Mouse (Mus musculus): ENCODE measurements around the gene Ppm1h. TPM values are rescaled to one million over a fixed set of nuclear protein-coding genes. Genes with fewer than 3 reads are reported as not detected.

The Ppm1h gene
- polyA plus RNA-seq (2021): 26.0 TPM

GRCm38 (mm10) chr10:122678541-122679436 is at the start of gene Ppm1h:
Gene Ppm1h, plus strand, starts transcription at chr10:122678762.
- no peaks in the 10 kb centered on the region for H3K27me3 ChIP-seq
- ChIA-PET POLR2A (interaction anchor here (0.5 to 1.8 kb wide), 3 partner anchors 28 to 83 kb away, joined by 3 to 10 read pairs (median 3); no protein-coding TSS in a partner anchor), CTCF (interaction anchor here (1.1 to 1.5 kb wide), 4 partner anchors 9 to 145 kb away, joined by 3 to 4 read pairs (median 3); no protein-coding TSS in a partner anchor)
- ATAC-seq (peak; percentile 89), DNase-seq (ENCODE audit: low read depth, low spot score) (no peak)
- in situ Hi-C loops (cut with MboI; ENCODE audit: low pct_unique_long_range_greater_than_20kb): loop anchor here (5.0 kb wide), 1 partner anchor 126 kb away; no protein-coding TSS in a partner anchor
- peak; percentile 77 for TF ChIP-seq CTCF (IDR thresholded peaks at IDR 0.05)

DNA sequence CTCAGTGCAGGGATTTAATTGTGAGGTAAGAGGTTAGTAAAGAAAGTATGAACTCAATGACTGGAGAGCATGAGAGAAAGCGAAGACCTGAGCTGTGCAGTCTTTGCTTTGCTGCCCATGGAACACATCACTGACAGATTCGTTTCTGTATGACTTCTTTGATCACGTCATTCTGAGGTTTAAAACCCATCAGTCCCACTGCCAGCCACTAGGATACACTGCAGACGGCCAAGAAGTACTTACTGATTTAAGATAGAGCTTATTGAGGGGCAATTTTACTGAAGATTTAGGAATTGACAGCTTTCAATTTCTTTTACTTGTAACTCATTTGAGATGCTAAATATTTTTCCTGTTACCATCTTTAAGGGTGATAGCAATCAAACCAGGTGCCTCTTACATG is 49.6 kb upstream of the Ppm1h start:
- no peak for DNase-seq (ENCODE audit: low read depth, low spot score)
- no peak for TF ChIP-seq CTCF (IDR thresholded peaks at IDR 0.05)
- in situ Hi-C loops (cut with MboI; ENCODE audit: low pct_unique_long_range_greater_than_20kb): no loop called here
- CTCF ChIA-PET: no interaction called here
- no peak for ATAC-seq
- H3K27me3 ChIP-seq: no peaks in the 10 kb centered on the region
- POLR2A ChIA-PET: interaction anchor here (0.8 kb wide), 1 partner anchor 10 kb away, joined by 3 read pairs; no protein-coding TSS in a partner anchor

DNA sequence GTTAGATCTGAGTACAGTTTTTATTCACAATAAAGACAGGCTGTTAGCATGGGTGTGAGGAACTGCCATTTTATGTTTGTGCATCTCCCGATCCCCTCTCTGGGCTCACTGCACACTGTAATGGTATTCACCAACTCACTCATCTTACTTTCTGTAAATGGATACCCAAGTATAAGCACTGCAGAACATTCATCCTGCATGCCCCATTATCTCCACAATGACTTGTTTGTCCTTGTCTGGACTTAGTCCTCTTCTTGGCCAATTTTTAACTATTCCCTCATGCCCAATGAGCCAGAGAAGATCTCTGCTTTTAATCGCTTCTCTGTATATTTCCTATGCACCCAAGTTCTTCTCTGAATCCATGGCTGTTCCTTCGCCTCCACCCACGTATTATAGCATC is 38.7 kb upstream of the Ppm1h start:
- TF ChIP-seq CTCF (IDR thresholded peaks at IDR 0.05): no peak
- CTCF ChIA-PET: no interaction called here
- no peak for ATAC-seq
- POLR2A ChIA-PET: no interaction called here
- no peaks in the 10 kb centered on the region for H3K27me3 ChIP-seq
- DNase-seq (ENCODE audit: low read depth, low spot score): no peak
- in situ Hi-C loops (cut with MboI; ENCODE audit: low pct_unique_long_range_greater_than_20kb): no loop called here

GRCm38 (mm10) chr10:122641263-122641795 is 37.2 kb upstream of the Ppm1h start:
- DNase-seq (ENCODE audit: low read depth, low spot score) (no peak), ATAC-seq (no peak)
- no peaks in the 10 kb centered on the region for H3K27me3 ChIP-seq
- no peak for TF ChIP-seq CTCF (IDR thresholded peaks at IDR 0.05)
- CTCF ChIA-PET: no interaction called here
- POLR2A ChIA-PET: no interaction called here
- in situ Hi-C loops (cut with MboI; ENCODE audit: low pct_unique_long_range_greater_than_20kb): no loop called here

DNA sequence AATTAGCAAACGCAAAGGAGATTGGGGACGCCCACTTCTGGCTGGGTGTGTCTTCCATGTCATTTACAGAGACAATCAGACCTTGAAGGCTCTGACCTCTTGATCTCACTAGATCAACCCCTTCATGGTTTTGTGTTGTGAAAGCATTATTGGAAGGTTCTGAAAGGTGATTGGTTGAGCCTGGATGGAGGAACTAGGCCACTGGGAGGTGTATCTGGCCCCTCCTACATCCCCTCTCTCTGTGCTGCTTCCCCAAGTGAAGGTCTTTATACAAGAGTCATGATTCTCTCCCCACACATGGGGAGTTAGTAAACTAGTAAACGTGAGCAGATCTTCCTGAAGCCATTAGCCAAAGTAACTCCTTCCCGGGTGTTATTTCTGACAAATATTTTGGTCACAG is 36.4 kb upstream of the Ppm1h start:
- POLR2A ChIA-PET: no interaction called here
- no peak for ATAC-seq
- no peak for DNase-seq (ENCODE audit: low read depth, low spot score)
- no peaks in the 10 kb centered on the region for H3K27me3 ChIP-seq
- CTCF ChIA-PET: no interaction called here
- in situ Hi-C loops (cut with MboI; ENCODE audit: low pct_unique_long_range_greater_than_20kb): no loop called here
- no peak for TF ChIP-seq CTCF (IDR thresholded peaks at IDR 0.05)

GRCm38 (mm10) chr10:122651932-122652331 is 26.6 kb upstream of the Ppm1h start:
- in situ Hi-C loops (cut with MboI; ENCODE audit: low pct_unique_long_range_greater_than_20kb): no loop called here
- TF ChIP-seq CTCF (IDR thresholded peaks at IDR 0.05): no peak
- no peaks in the 10 kb centered on the region for H3K27me3 ChIP-seq
- no peak for ATAC-seq
- ChIA-PET POLR2A (no interaction called here), CTCF (interaction anchor here (1.5 kb wide), 1 partner anchor 14 kb away, joined by 4 read pairs; no protein-coding TSS in a partner anchor)
- no peak for DNase-seq (ENCODE audit: low read depth, low spot score)

GRCm38 (mm10) chr10:122652578-122652977 is 26.0 kb upstream of the Ppm1h start:
- CTCF ChIA-PET: interaction anchor here (1.5 kb wide), 1 partner anchor 13 kb away, joined by 4 read pairs; no protein-coding TSS in a partner anchor
- no peak for TF ChIP-seq CTCF (IDR thresholded peaks at IDR 0.05)
- no peaks in the 10 kb centered on the region for H3K27me3 ChIP-seq
- no peak for ATAC-seq
- no peak for DNase-seq (ENCODE audit: low read depth, low spot score)
- in situ Hi-C loops (cut with MboI; ENCODE audit: low pct_unique_long_range_greater_than_20kb): no loop called here
- POLR2A ChIA-PET: interaction anchor here (0.5 kb wide), 1 partner anchor 34 kb away, joined by 8 read pairs; no protein-coding TSS in a partner anchor

DNA sequence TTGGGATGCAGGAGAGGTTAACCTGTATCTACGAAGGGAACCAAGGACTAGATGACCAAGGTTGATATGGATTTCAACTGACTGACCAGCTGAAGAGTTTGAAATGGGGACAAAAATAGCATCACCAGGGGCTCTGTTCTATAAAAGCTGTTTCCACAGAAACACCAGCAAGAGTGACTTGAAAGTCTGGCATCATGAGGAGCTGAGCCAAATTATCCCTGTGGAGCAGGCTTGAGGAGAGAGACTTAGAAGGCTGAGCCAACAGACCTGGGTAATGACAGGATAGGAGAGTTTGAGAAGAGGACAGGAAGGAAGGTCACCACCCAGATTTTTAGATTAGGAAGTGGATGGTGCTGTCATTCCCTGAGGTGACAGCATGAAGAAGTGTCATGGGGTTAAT is 12.9 kb upstream of the Ppm1h start:
- ATAC-seq: no peak
- TF ChIP-seq CTCF (IDR thresholded peaks at IDR 0.05): no peak
- in situ Hi-C loops (cut with MboI; ENCODE audit: low pct_unique_long_range_greater_than_20kb): no loop called here
- ChIA-PET CTCF (interaction anchor here (1.6 kb wide), 1 partner anchor 13 kb away, joined by 4 read pairs; no protein-coding TSS in a partner anchor), POLR2A (no interaction called here)
- no peak for DNase-seq (ENCODE audit: low read depth, low spot score)
- no peaks in the 10 kb centered on the region for H3K27me3 ChIP-seq

DNA sequence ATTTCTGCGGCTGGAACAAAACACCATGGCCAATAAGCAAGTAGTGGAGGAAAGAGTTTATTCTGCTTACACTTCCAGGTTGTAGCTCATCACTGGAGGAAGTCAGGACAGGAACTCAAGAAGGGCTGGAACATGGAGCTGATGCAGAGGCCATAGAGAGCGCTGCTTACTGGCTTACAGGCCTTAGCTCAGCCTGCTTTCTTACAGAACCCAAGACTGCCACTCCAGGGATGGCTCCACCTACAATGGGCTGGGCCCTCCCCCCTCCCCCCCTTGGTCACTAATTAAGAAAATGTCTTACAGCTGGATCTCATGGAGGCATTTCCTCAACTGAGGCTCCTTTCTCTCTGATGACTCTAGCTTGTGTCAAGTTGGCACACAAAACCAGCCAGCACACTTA is 7.3 kb upstream of the Ppm1h start:
- CTCF ChIA-PET: interaction anchor here (1.1 kb wide), 1 partner anchor 118 kb away, joined by 3 read pairs; no protein-coding TSS in a partner anchor
- ATAC-seq (no peak), DNase-seq (ENCODE audit: low read depth, low spot score) (no peak)
- TF ChIP-seq CTCF (IDR thresholded peaks at IDR 0.05): no peak
- in situ Hi-C loops (cut with MboI; ENCODE audit: low pct_unique_long_range_greater_than_20kb): no loop called here
- no peaks in the 10 kb centered on the region for H3K27me3 ChIP-seq
- POLR2A ChIA-PET: interaction anchor here (0.7 kb wide), 1 partner anchor 783 kb away, joined by 4 read pairs; no protein-coding TSS in a partner anchor

GRCm38 (mm10) chr10:122672044-122672443 is 6.5 kb upstream of the Ppm1h start:
- no peak for TF ChIP-seq CTCF (IDR thresholded peaks at IDR 0.05)
- CTCF ChIA-PET: no interaction called here
- ATAC-seq: no peak
- in situ Hi-C loops (cut with MboI; ENCODE audit: low pct_unique_long_range_greater_than_20kb): no loop called here
- H3K27me3 ChIP-seq: no peaks in the 10 kb centered on the region
- DNase-seq (ENCODE audit: low read depth, low spot score): no peak
- POLR2A ChIA-PET: interaction anchor here (0.6 kb wide), 1 partner anchor 128 kb away, joined by 3 read pairs; no protein-coding TSS in a partner anchor
